Mouse (Mus musculus): Measurements from ENCODE around the gene Itfg1. TPM values are rescaled to one million over a fixed set of nuclear protein-coding genes. Genes with fewer than 3 reads are reported as not detected.

The Itfg1 gene
- polyA plus RNA-seq (2014; fragmentation: Illumina TruSeq; extraction: RNeasy Lipid Tissue Mini Kit (QIAGEN cat#74804); ENCODE audit: low read depth, low replicate concordance): 44.5 TPM

GRCm38 (mm10) chr8:85840657-85841488, at the start of gene Itfg1, which contains the start of gene Phkb:
Gene Itfg1 (minus strand): TSS chr8:85840921.
Gene Phkb (plus strand): TSS chr8:85840959.

GRCm38 (mm10) chr8:85700751-85701351, 139.9 kb downstream of the Itfg1 start, which contains the start of gene Neto2:
Gene Neto2 (minus strand): TSS chr8:85700924.

Other genes with a start within 250 kb of the Itfg1 start
- gene Neto2, start 140.0 kb downstream of the Itfg1 start, polyA plus RNA-seq (2014; fragmentation: Illumina TruSeq; extraction: RNeasy Lipid Tissue Mini Kit (QIAGEN cat#74804); ENCODE audit: low read depth, low replicate concordance): 1.2 TPM
- gene Phkb, start within 50 bp of the Itfg1 start, polyA plus RNA-seq (2014; fragmentation: Illumina TruSeq; extraction: RNeasy Lipid Tissue Mini Kit (QIAGEN cat#74804); ENCODE audit: low read depth, low replicate concordance): 45.0 TPM